Mouse (Mus musculus) bone marrow macrophage, adult 2 months (primary cell): Measurements from ENCODE around the gene Exoc2.

Experiments used
- CTCF ChIP-seq: IDR thresholded peaks from 2 replicates; pipeline ENCODE4 v1.5.1; 2012; ENCODE audit warnings: low read depth, mild to moderate bottlenecking, low read length, moderate library complexity
- POLR2A ChIP-seq: IDR thresholded peaks from 2 replicates; pipeline ENCODE4 v1.6.1; 2012; ENCODE audit warnings: mild to moderate bottlenecking, low read depth, low read length, borderline replicate concordance

- TF ChIP-seq CTCF (no peak), POLR2A (no peak)
These were observed 164.7 kb downstream of the Exoc2 start for GRCm38 (mm10) chr13:30809240-30809639.
